15 mouse cellular contexts compared by ENCODE assay signal in genomic region chr3:95932157-95932556, GRCm38 (mm10). TPM values are rescaled to one million over a fixed set of nuclear protein-coding genes. Genes with fewer than 3 reads are reported as not detected.
DNase-seq lines count a peak whose midpoint lies in the region; ATAC-seq and TF ChIP-seq lines count a peak whose summit lies in the region.
"Had no signal": no experiment of that assay in that cellular context is flagged by ENCODE, and none has a peak within 500 bp of the region (broad histone marks: within the 10 kb centered on the region; RNA-seq: fewer than 3 reads in every experiment).

No protein-coding gene starts in this region.

- 59% methylated on average over 1 of the region's 1 CpGs for WGBS in hindbrain, embryonic 10.5 days
- WGBS in hindbrain, embryonic 12.5 days, result 56% methylated on average over 1 of the region's 1 CpGs
- 61% methylated on average over 1 of the region's 1 CpGs for WGBS in lung, postnatal 0 days
- 51% methylated on average over 1 of the region's 1 CpGs for WGBS in liver, embryonic 14.5 days (ENCODE audit: insufficient replicate concordance)

- H3K4me2 ChIP-seq in hindbrain, embryonic 12.5 days (replicated peaks), result no peak overlapping the region
- H3K4me2 ChIP-seq in lung, postnatal 0 days (replicated peaks; ENCODE audit: low read depth, low read length), result no peak overlapping the region
- H3K4me2 ChIP-seq in liver, embryonic 14.5 days (ENCODE audit: low read depth), result peak overlapping the region; percentile 20; the same call in 1 of the 2 replicates
- H3K4me2 ChIP-seq: embryonic facial prominence, embryonic 15.5 days had no signal

- no peak for ATAC-seq in hindbrain, embryonic 12.5 days (ENCODE audit: low FRiP score)
- no peak for ATAC-seq in lung, postnatal 0 days
- ATAC-seq in liver, embryonic 14.5 days (ENCODE audit: insufficient read depth), result no peak
- ATAC-seq: intestine, embryonic 16.5 days had no signal

- no peak overlapping the region for H3K27ac ChIP-seq in hindbrain, embryonic 10.5 days
- no peak overlapping the region for H3K27ac ChIP-seq in hindbrain, embryonic 12.5 days
- H3K27ac ChIP-seq in lung, postnatal 0 days (ENCODE audit: low read length), result no peak overlapping the region
- H3K27ac ChIP-seq in liver, embryonic 14.5 days, result no peak overlapping the region
- H3K27ac ChIP-seq: embryonic facial prominence, embryonic 15.5 days; midbrain, embryonic 12.5 days had no signal

- DNase-seq in hindbrain, embryonic 10.5 days (ENCODE audit: low spot score), result no peak
- DNase-seq in lung, postnatal 0 days (ENCODE audit: low spot score), result no peak
- DNase-seq in lung, postnatal 4 days, result no peak
- peak; percentile 15 for DNase-seq in NIH3T3 (ENCODE audit: low read depth)
- DNase-seq in liver, embryonic 14.5 days (ENCODE audit: low read depth in 3 of 3, low spot score in 3 of 3), result no peak
- no peak for DNase-seq in natural killer cell, adult 2 months (ENCODE audit: low spot score in 2 of 2)
- DNase-seq: adrenal gland, postnatal 10 days; cerebellum, postnatal 25 days; heart, adult 18-20 months; heart, postnatal 10 days; thymus, adult 18-20 months had no signal

- TF ChIP-seq CTCF in lung, postnatal 0 days (IDR thresholded peaks at IDR 0.05), result peak; percentile 36
- 0 out of 2 replicates have a peak, but pooled peaks have one; percentile 17 for TF ChIP-seq CTCF in liver, embryonic 14.5 days (IDR thresholded peaks at IDR 0.05; ENCODE audit: low read depth)

- peak overlapping the region; percentile 31; the same call in 1 of the 2 replicates for H3K4me3 ChIP-seq in hindbrain, embryonic 10.5 days
- no peak overlapping the region for H3K4me3 ChIP-seq in hindbrain, embryonic 12.5 days
- no peak overlapping the region for H3K4me3 ChIP-seq in lung, postnatal 0 days (ENCODE audit: low read depth, low read length)
- H3K4me3 ChIP-seq in liver, embryonic 14.5 days (ENCODE audit: insufficient read depth in 1 of 2, low read depth in 2 of 2, low read length in 2 of 2), result no peak overlapping the region
- H3K4me3 ChIP-seq: embryonic facial prominence, embryonic 15.5 days; midbrain, embryonic 12.5 days had no signal

- peaks cover 46% of the 10 kb centered on the region for H3K36me3 ChIP-seq in hindbrain, embryonic 10.5 days
- peaks cover 33% of the 10 kb centered on the region for H3K36me3 ChIP-seq in hindbrain, embryonic 12.5 days
- peaks cover 15% of the 10 kb centered on the region; the same call in 1 of the 2 replicates for H3K36me3 ChIP-seq in lung, postnatal 0 days (ENCODE audit: insufficient read depth, low read length)
- peaks cover 31% of the 10 kb centered on the region for H3K36me3 ChIP-seq in liver, embryonic 14.5 days (replicated peaks; ENCODE audit: control insufficient read depth, insufficient read depth, low read depth)

- peaks cover 22% of the 10 kb centered on the region for H3K4me1 ChIP-seq in hindbrain, embryonic 10.5 days (replicated peaks)
- peaks cover 13% of the 10 kb centered on the region for H3K4me1 ChIP-seq in hindbrain, embryonic 12.5 days
- H3K4me1 ChIP-seq in lung, postnatal 0 days (ENCODE audit: insufficient read depth, low read depth, low read length), result no peaks in the 10 kb centered on the region
- peaks cover 14 to 19% of the 10 kb centered on the region in 2 experiments for H3K4me1 ChIP-seq in liver, embryonic 14.5 days (replicated peaks; ENCODE audit: control insufficient read depth in 2 of 2, insufficient read depth in 2 of 2, low read length in 1 of 2)

- no peak overlapping the region for H3K9ac ChIP-seq in hindbrain, embryonic 12.5 days
- no peak overlapping the region for H3K9ac ChIP-seq in lung, postnatal 0 days (replicated peaks; ENCODE audit: low read depth)
- no peak overlapping the region for H3K9ac ChIP-seq in liver, embryonic 14.5 days (replicated peaks)
- H3K9ac ChIP-seq: embryonic facial prominence, embryonic 15.5 days; midbrain, embryonic 12.5 days had no signal

- no peaks in the 10 kb centered on the region for H3K27me3 ChIP-seq in hindbrain, embryonic 10.5 days (ENCODE audit: insufficient read depth, poor library complexity, severe bottlenecking)
- H3K27me3 ChIP-seq in hindbrain, embryonic 12.5 days, result no peaks in the 10 kb centered on the region
- H3K27me3 ChIP-seq in lung, postnatal 0 days (replicated peaks; ENCODE audit: insufficient read depth, low read length), result no peaks in the 10 kb centered on the region
- H3K27me3 ChIP-seq in liver, embryonic 14.5 days (ENCODE audit: control insufficient read depth, insufficient read depth, low read length), result no peaks in the 10 kb centered on the region
- H3K27me3 ChIP-seq: embryonic facial prominence, embryonic 15.5 days; midbrain, embryonic 12.5 days had no signal

- no peaks in the 10 kb centered on the region for H3K9me3 ChIP-seq in hindbrain, embryonic 10.5 days
- no peaks in the 10 kb centered on the region for H3K9me3 ChIP-seq in hindbrain, embryonic 12.5 days (replicated peaks)
- H3K9me3 ChIP-seq in lung, postnatal 0 days (ENCODE audit: low read length), result no peaks in the 10 kb centered on the region
- H3K9me3 ChIP-seq in liver, embryonic 14.5 days (ENCODE audit: control insufficient read depth, low read length), result no peaks in the 10 kb centered on the region
- H3K9me3 ChIP-seq: embryonic facial prominence, embryonic 15.5 days; midbrain, embryonic 12.5 days had no signal

- no peak for TF ChIP-seq EP300 in lung, postnatal 0 days (IDR thresholded peaks at IDR 0.05)
- TF ChIP-seq EP300 in liver, embryonic 14.5 days (IDR thresholded peaks at IDR 0.05; ENCODE audit: low read depth), result no peak

RNA-seq across cellular contexts. Expression of gene Anp32e, which starts 3.1 kb away (rescaled TPM):
- 266 and 352 TPM in 2 replicates for polyA plus RNA-seq in hindbrain, embryonic 10.5 days (2016; fragmentation: Nextera tagmentation; extraction: Ambion mirVana)
- polyA plus RNA-seq in hindbrain, embryonic 12.5 days (2016; fragmentation: Nextera tagmentation; extraction: Ambion mirVana), result 265 and 297 TPM in 2 replicates
- 72.5 and 79.6 TPM in 2 replicates for polyA plus RNA-seq in lung, postnatal 0 days (2015; fragmentation: Nextera tagmentation; extraction: Ambion mirVana)
- polyA plus RNA-seq in liver, embryonic 14.5 days (2012; rRNA removed), result 39.5 and 104 TPM in 2 replicates
- 39.5 and 45.3 TPM in 2 replicates for polyA plus RNA-seq in liver, embryonic 14.5 days (2014; fragmentation: Nextera tagmentation; extraction: Ambion mirVana)

RNA-seq across cellular contexts. Expression of gene Car14, which starts 27.7 kb away (rescaled TPM):
- polyA plus RNA-seq in hindbrain, embryonic 10.5 days (2016; fragmentation: Nextera tagmentation; extraction: Ambion mirVana), result 50.1 and 69.4 TPM in 2 replicates
- 12.8 and 13.8 TPM in 2 replicates for polyA plus RNA-seq in hindbrain, embryonic 12.5 days (2016; fragmentation: Nextera tagmentation; extraction: Ambion mirVana)
- polyA plus RNA-seq in lung, postnatal 0 days (2015; fragmentation: Nextera tagmentation; extraction: Ambion mirVana), result 4.4 and 4.5 TPM in 2 replicates
- polyA plus RNA-seq in liver, embryonic 14.5 days (2012; rRNA removed), result 4.8 and 5.3 TPM in 2 replicates
- polyA plus RNA-seq in liver, embryonic 14.5 days (2014; fragmentation: Nextera tagmentation; extraction: Ambion mirVana), result 9.3 and 11.1 TPM in 2 replicates

RNA-seq across cellular contexts. Expression of gene Aph1a, which starts 38.4 kb away (rescaled TPM):
- polyA plus RNA-seq in hindbrain, embryonic 10.5 days (2016; fragmentation: Nextera tagmentation; extraction: Ambion mirVana), result 33.9 and 35.8 TPM in 2 replicates
- 32.4 and 36.8 TPM in 2 replicates for polyA plus RNA-seq in hindbrain, embryonic 12.5 days (2016; fragmentation: Nextera tagmentation; extraction: Ambion mirVana)
- 48.6 and 49.1 TPM in 2 replicates for polyA plus RNA-seq in lung, postnatal 0 days (2015; fragmentation: Nextera tagmentation; extraction: Ambion mirVana)
- 26.2 and 28.6 TPM in 2 replicates for polyA plus RNA-seq in liver, embryonic 14.5 days (2012; rRNA removed)
- polyA plus RNA-seq in liver, embryonic 14.5 days (2014; fragmentation: Nextera tagmentation; extraction: Ambion mirVana), result 14.0 and 16.1 TPM in 2 replicates

RNA-seq across cellular contexts. Expression of gene BC028528, which starts 40.4 kb away (rescaled TPM):
- polyA plus RNA-seq in hindbrain, embryonic 10.5 days (2016; fragmentation: Nextera tagmentation; extraction: Ambion mirVana), result 12.3 and 12.7 TPM in 2 replicates
- 9.2 and 12.1 TPM in 2 replicates for polyA plus RNA-seq in hindbrain, embryonic 12.5 days (2016; fragmentation: Nextera tagmentation; extraction: Ambion mirVana)
- 247 and 252 TPM in 2 replicates for polyA plus RNA-seq in lung, postnatal 0 days (2015; fragmentation: Nextera tagmentation; extraction: Ambion mirVana)
- 3.2 and 5.1 TPM in 2 replicates for polyA plus RNA-seq in liver, embryonic 14.5 days (2012; rRNA removed)
- 3.8 and 5.1 TPM in 2 replicates for polyA plus RNA-seq in liver, embryonic 14.5 days (2014; fragmentation: Nextera tagmentation; extraction: Ambion mirVana)

RNA-seq across cellular contexts. Expression of gene Ciart, which starts 50.1 kb away (rescaled TPM):
- polyA plus RNA-seq in hindbrain, embryonic 10.5 days (2016; fragmentation: Nextera tagmentation; extraction: Ambion mirVana), result 9.5 and 13.6 TPM in 2 replicates
- 4.0 and 7.7 TPM in 2 replicates for polyA plus RNA-seq in hindbrain, embryonic 12.5 days (2016; fragmentation: Nextera tagmentation; extraction: Ambion mirVana)
- 2.0 and 3.1 TPM in 2 replicates for polyA plus RNA-seq in lung, postnatal 0 days (2015; fragmentation: Nextera tagmentation; extraction: Ambion mirVana)
- polyA plus RNA-seq in liver, embryonic 14.5 days (2012; rRNA removed), result 0.57 and 0.73 TPM in 2 replicates
- 0.32 and 0.53 TPM in 2 replicates for polyA plus RNA-seq in liver, embryonic 14.5 days (2014; fragmentation: Nextera tagmentation; extraction: Ambion mirVana)
